Mouse (Mus musculus) bone marrow macrophage, adult 2 months (primary cell): ENCODE measurements around the gene Mvb12b.

ENCODE experiments used
- CTCF ChIP-seq: IDR thresholded peaks from 2 replicates; pipeline ENCODE4 v1.5.1; 2012; ENCODE audit warnings: low read depth, mild to moderate bottlenecking, low read length, moderate library complexity
- POLR2A ChIP-seq: IDR thresholded peaks from 2 replicates; pipeline ENCODE4 v1.6.1; 2012; ENCODE audit warnings: mild to moderate bottlenecking, low read depth, low read length, borderline replicate concordance

DNA sequence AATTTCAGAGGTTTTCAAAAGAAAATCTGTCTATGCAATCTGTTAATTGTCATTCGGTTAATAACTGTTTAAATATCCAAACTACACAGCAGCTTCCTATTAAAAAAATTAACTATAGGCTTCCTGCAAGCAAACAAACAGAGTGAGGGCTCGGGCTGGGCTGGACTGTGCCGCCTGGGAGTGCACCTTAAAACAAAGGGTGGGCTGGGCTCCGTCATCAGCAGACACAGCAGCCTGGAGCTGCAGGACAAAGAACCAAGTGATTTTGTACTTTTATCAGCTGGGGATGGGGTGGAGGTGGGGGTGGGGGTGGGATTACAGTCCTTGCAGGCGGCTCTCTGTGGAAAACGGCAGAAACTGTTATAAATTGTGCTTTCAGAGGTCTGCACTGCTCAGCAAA is 98.5 kb downstream of the Mvb12b start:
- TF ChIP-seq POLR2A (no peak), CTCF (no peak)
